Mouse (Mus musculus) limb, embryonic 12.5 days (tissue): ENCODE measurements around the gene Ceacam3. TPM values are rescaled to one million over a fixed set of nuclear protein-coding genes. Genes with fewer than 3 reads are reported as not detected.

Source experiments
- polyA plus RNA-seq: library from polyadenylated mRNA; unstranded; fragments of >200 nt; fragmentation: Nextera tagmentation; extraction: Ambion mirVana; gene quantifications from 2 replicates; pipeline ENCODE4 v1.2.1, GENCODE M21; 2016

The Ceacam3 gene
- polyA plus RNA-seq, 1 experiment from 2014 or later = not detected

Other genes starting within 250 kb of the Ceacam3 start
- gene Ptgir, start 243.8 kb upstream of the Ceacam3 start, polyA plus RNA-seq = 0.96 and 1.1 TPM in 2 replicates
- gene Calm3, start 226.2 kb upstream of the Ceacam3 start, polyA plus RNA-seq = 108 and 123 TPM in 2 replicates
- gene Pnmal2, start 205.6 kb upstream of the Ceacam3 start, polyA plus RNA-seq = 16.6 and 16.9 TPM in 2 replicates
- gene Pnmal1, start 190.6 kb upstream of the Ceacam3 start, polyA plus RNA-seq = 1.4 and 1.5 TPM in 2 replicates
- gene Gm42372, start 167.2 kb upstream of the Ceacam3 start, polyA plus RNA-seq = 0.26 and 0.32 TPM in 2 replicates
- gene Ccdc8, start 157.6 kb upstream of the Ceacam3 start, polyA plus RNA-seq = 22.1 and 35.2 TPM in 2 replicates
- 126 TPM in 2 replicates for gene Ppp5c, start 122.4 kb upstream of the Ceacam3 start, polyA plus RNA-seq
- gene Hif3a, start 87.9 kb upstream of the Ceacam3 start, polyA plus RNA-seq = 10.8 and 11.3 TPM in 2 replicates
- gene Psg16, start 76.2 kb upstream of the Ceacam3 start, polyA plus RNA-seq = 0.12 and 0.14 TPM in 2 replicates
- not detected in 2 replicates for gene Psg29, start 53.2 kb downstream of the Ceacam3 start, polyA plus RNA-seq